Mouse (Mus musculus) bone marrow macrophage, adult 2 months (primary cell): ENCODE measurements at regions not wholly inside any gene's neighbourhood (a gene's known extent, or its start where the extent isn't known, plus 50 kb on each side); places are given as distances from the start of the nearest gene placed in this dataset.

Experiments used
- H3K27ac ChIP-seq: 2 replicates; pipeline ENCODE4 v1.5.1; 2012; ENCODE audit warnings: low read depth, low read length; ENCODE audit not compliant: insufficient read depth
- H3K4me1 ChIP-seq: 2 replicates; pipeline ENCODE4 v1.6.1; 2012; ENCODE audit warnings: low read length; ENCODE audit not compliant: control insufficient read depth, insufficient read depth
- H3K4me3 ChIP-seq: 2 replicates; pipeline ENCODE4 v1.5.1; 2012; ENCODE audit warnings: mild to moderate bottlenecking, low read length, moderate library complexity; ENCODE audit not compliant: insufficient read depth
- CTCF ChIP-seq: IDR thresholded peaks from 2 replicates; pipeline ENCODE4 v1.5.1; 2012; ENCODE audit warnings: low read depth, mild to moderate bottlenecking, low read length, moderate library complexity
- POLR2A ChIP-seq: IDR thresholded peaks from 2 replicates; pipeline ENCODE4 v1.6.1; 2012; ENCODE audit warnings: mild to moderate bottlenecking, low read depth, low read length, borderline replicate concordance

GRCm38 (mm10) chr1:137560389-137561268, 600.4 kb upstream of the Nr5a2 start:
- no peak for TF ChIP-seq CTCF
- Histone ChIP-seq H3K4me3 (no peak overlapping the region), H3K27ac (no peak overlapping the region), H3K4me1 (no peaks in the 10 kb centered on the region)

GRCm38 (mm10) chr1:137549659-137550058, 589.4 kb upstream of the Nr5a2 start:
- H3K4me3 ChIP-seq = no peak overlapping the region
- no peak overlapping the region for H3K27ac ChIP-seq
- TF ChIP-seq CTCF (no peak), POLR2A (no peak)
- no peaks in the 10 kb centered on the region for H3K4me1 ChIP-seq

- H3K27ac ChIP-seq = no peak overlapping the region
- TF ChIP-seq CTCF = no peak
- TF ChIP-seq POLR2A = no peak
- no peak overlapping the region for H3K4me3 ChIP-seq
- no peaks in the 10 kb centered on the region for H3K4me1 ChIP-seq
These were observed 585.4 kb upstream of the Nr5a2 start for GRCm38 (mm10) chr1:137545666-137546065.

GRCm38 (mm10) chr1:137543828-137544227, 583.6 kb upstream of the Nr5a2 start:
- H3K4me3 ChIP-seq = no peak overlapping the region
- TF ChIP-seq POLR2A (no peak), CTCF (no peak)
- no peak overlapping the region for H3K27ac ChIP-seq
- no peaks in the 10 kb centered on the region for H3K4me1 ChIP-seq

DNA sequence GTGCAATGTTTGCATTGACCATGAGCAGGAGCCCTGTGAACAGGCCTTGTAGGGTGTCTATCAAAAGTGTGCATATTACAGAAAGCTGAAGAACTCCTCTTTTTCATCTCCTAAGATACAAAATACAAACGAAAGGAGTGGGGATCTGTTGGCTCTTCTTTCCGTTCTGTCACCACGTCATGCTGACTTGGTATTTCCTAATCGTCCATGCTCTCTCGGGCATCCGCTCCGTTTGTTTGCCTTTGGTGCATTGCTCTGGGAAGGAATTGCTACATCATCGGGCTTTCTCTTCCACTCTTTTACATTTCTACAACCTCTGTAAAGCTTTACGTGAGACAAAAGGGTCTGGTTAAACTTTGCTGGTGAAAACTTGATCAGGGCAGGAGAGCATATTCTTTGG, 581.2 kb upstream of the Nr5a2 start:
- Histone ChIP-seq H3K27ac (no peak overlapping the region), H3K4me3 (no peak overlapping the region), H3K4me1 (no peaks in the 10 kb centered on the region)
- TF ChIP-seq CTCF = no peak
- no peak for TF ChIP-seq POLR2A

- Histone ChIP-seq H3K4me1 (no peaks in the 10 kb centered on the region), H3K4me3 (no peak overlapping the region), H3K27ac (no peak overlapping the region)
- TF ChIP-seq CTCF = no peak
- no peak for TF ChIP-seq POLR2A
These were observed 579.3 kb upstream of the Nr5a2 start for GRCm38 (mm10) chr1:137539424-137540116.

DNA sequence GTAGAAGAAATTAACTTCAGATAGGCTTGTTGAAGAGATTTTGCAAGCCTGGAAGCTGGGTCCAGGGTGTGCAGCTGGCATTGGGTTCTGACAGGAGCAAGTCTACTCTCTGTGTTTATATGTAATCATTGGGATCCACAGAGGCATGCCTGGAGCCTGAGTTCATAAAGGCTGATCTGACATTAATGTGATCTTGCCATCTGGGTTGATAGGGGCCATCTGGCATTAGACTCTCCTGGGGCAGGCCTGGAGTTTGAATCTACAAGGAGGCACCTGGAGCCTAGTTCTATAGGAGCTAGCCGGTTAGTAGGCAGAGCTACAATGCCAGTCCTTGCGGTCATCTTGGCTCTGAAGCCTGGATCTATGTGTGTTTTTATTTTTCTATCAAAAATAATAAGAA, 554.5 kb upstream of the Nr5a2 start:
- Histone ChIP-seq H3K4me1 (no peaks in the 10 kb centered on the region), H3K4me3 (no peak overlapping the region), H3K27ac (no peak overlapping the region)
- TF ChIP-seq CTCF (no peak), POLR2A (no peak)

DNA sequence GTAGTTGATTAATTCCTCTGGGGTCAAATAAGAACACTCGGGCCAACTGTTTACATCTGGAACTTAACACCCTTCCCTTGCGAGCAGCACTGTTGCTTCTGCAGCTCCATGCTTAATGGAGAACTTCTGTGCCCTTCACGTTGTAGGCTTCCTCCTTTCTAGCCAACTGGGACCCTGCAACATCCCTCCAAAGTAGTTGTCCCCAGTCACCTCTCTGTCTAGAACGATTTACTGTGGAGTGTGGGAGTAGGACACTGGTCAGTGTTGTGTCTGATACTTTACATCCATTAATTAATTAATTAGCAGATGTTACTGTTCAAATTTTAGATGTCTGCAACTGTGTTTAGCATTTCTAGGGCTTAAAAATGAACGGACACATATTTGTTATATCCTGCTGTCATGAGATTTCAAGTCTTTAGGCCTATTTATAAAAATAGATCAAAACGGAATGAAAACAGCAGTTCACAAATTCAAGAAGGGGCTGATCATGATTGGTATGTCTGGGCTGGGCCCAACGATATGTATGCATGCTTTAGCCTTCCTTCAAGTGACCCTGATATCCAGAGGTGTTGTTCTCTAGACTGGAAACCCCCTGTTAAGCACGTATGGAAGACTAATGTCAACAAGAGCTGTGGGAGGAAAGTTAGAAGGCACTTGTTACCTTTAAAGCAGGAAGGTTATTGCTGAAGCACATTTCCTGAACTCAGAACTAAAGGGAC, 543.6 kb upstream of the Nr5a2 start:
- Histone ChIP-seq H3K27ac (no peak overlapping the region), H3K4me1 (no peaks in the 10 kb centered on the region), H3K4me3 (no peak overlapping the region)
- TF ChIP-seq POLR2A (no peak), CTCF (no peak)

- Histone ChIP-seq H3K4me3 (no peak overlapping the region), H3K4me1 (no peaks in the 10 kb centered on the region), H3K27ac (no peak overlapping the region)
- TF ChIP-seq POLR2A = no peak
- no peak for TF ChIP-seq CTCF
These were observed 528.0 kb upstream of the Nr5a2 start for GRCm38 (mm10) chr1:137488226-137488625.

DNA sequence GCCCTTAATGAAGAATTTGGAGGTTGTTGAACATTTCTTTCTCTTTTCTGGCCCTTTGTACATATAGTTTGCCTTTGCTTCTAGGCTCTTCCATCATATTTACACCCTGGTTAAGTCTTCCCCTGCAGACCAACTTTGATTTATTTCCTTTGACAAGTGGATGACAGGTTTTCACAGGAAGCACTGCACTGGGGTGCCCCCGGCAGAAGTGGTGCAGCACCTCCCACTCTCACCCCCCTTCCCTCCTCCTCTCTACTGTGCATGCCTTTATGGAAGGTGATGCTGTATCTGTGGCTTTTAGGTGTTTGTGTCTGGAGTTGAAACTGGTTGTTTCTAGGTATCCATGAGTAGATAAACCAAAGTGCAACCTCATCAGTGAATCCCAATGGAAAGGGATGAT, 518.2 kb upstream of the Nr5a2 start:
- TF ChIP-seq CTCF (no peak), POLR2A (no peak)
- Histone ChIP-seq H3K27ac (no peak overlapping the region), H3K4me1 (no peaks in the 10 kb centered on the region), H3K4me3 (no peak overlapping the region)
